Mouse (Mus musculus) T-helper 17 cell (primary cell): Measurements from ENCODE around the gene Klk6.

ENCODE experiments used
- in situ Hi-C, 2 experiments: fragments of 300-600 bp; cut with MboI, MseI; formaldehyde crosslinking; loops; 1 replicate in 1 of 2; 2 replicates in 1 of 2; pipeline ENCODE4 v1.15.1; 2025; ENCODE audit warnings: high pct_unique_total_duplicates in 2 of 2

Gene Klk6

DNA sequence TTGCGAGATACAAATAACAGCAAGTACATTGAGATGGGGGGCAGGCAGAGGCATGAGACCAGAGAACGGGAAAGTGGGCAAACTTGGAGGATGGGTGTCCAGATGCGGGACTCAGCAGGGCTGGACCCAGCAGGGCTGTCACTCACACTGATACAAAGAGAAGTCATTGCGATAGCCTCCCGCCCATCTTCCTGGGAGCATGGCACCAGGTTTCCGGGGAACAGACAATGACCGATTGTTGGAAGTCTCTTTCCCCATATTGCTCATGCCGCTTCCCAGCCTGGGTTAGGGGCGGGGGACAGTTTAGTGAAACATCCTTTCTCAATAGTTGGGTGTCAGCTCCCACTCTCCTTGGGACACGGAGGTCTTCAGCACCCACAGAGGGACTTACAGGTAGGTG lies at the start of gene Klk6:
Klk6 (plus strand) TSS at position 301 of the 400 bp plus-strand sequence.
- in situ Hi-C loops, result no loop called here

DNA sequence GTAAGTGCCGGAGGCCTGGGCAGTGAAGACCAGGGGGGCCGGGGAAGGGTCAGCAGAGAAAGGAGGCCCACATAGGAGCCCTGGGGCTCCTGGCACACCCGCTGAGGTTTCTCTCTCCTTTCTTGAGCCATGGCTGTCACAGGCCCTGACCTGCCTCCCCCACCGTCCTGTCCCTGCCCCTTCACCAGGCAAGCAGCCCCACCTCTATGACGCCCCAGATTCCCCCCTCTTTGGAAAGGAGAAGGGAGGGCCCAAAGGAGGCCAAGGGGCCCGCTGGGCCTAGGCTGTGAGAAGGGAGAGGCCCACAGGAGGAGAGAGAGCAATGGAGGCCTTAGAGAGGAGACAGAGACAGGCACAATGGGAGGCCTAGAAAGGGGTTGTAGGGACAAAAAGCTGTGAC lies 49.5 kb upstream of the Klk6 start:
- in situ Hi-C loops, result loop anchor here in 1 of 2 experiments (25.0 kb wide), 1 partner anchor 1462 kb away; the partner anchor contains the start of genes Cd37 and Slc6a16

DNA sequence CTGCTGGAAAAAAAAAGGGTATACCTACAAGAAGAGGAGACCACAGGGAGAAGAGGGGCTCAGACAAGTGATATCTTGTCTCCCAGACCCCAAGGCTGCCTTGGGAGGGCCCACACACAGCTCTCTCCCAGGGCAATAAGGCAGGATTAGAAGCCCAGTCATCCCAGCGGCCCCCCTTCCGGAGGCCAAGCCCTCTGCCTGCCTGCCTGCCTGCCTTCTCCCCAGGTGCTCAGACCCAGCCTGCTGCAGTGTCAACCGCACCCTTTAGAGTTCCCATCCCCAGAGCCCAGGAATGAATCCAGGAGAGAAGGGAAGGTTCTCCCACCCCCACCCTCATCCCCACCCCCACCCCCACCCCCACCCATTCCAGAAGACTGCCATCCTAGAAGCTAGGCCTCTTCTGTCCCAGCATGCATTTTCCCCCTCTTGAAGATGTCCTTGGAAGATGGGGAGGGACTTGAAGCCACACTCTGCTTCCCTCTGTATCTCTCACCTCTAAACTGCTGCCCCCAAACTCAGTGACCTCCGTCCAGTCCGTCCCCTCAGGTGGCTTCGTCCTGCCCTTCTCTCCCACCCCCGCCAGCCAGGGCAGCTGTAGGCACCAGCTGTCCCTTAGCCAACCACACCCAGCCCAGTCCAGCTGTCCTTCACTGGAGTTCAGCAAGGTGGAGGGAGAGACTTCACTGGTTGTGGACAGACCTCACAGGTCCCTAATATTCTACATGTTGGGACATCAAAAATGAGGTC lies 48.8 kb upstream of the Klk6 start:
- in situ Hi-C loops, result loop anchor here in 1 of 2 experiments (25.0 kb wide), 1 partner anchor 1462 kb away; the partner anchor contains the start of genes Cd37 and Slc6a16

DNA sequence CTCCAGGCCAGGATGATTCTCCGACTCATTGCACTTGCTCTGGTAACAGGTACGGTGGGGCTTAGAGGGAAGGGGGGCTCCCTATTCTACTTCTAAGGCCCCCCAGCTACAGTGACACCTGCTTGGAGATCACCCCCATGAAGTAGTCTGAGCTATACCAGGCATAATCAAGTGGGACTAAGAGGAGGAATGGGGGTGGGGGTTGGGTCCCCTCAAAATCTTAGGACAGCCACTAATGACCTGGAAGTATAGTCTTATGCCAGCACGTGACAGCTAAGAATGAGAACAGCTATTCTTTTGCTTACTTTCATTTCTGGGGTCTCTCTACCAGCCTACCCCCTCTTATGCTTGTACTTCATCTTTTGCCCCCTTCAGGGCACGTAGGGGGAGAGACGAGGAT lies 47.8 kb upstream of the Klk6 start:
- in situ Hi-C loops, result loop anchor here in 1 of 2 experiments (25.0 kb wide), 1 partner anchor 1461 kb away; the partner anchor contains the start of genes Cd37 and Slc6a16

DNA sequence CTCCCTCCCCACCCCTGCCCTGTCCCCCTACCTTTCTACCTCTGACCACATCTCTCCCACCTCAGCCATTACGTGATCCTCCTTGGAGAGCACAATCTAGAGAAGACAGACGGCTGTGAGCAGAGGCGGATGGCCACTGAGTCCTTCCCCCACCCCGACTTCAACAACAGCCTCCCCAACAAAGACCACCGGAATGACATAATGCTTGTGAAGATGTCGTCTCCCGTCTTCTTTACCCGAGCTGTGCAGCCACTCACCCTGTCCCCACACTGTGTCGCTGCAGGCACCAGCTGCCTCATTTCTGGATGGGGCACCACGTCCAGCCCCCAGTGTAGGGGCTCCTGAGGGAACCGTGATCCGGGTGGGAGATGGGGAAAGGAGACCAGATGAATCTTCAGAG lies 46.9 kb upstream of the Klk6 start:
- in situ Hi-C loops, result loop anchor here in 1 of 2 experiments (25.0 kb wide), 1 partner anchor 1460 kb away; the partner anchor contains the start of genes Cd37 and Slc6a16

DNA sequence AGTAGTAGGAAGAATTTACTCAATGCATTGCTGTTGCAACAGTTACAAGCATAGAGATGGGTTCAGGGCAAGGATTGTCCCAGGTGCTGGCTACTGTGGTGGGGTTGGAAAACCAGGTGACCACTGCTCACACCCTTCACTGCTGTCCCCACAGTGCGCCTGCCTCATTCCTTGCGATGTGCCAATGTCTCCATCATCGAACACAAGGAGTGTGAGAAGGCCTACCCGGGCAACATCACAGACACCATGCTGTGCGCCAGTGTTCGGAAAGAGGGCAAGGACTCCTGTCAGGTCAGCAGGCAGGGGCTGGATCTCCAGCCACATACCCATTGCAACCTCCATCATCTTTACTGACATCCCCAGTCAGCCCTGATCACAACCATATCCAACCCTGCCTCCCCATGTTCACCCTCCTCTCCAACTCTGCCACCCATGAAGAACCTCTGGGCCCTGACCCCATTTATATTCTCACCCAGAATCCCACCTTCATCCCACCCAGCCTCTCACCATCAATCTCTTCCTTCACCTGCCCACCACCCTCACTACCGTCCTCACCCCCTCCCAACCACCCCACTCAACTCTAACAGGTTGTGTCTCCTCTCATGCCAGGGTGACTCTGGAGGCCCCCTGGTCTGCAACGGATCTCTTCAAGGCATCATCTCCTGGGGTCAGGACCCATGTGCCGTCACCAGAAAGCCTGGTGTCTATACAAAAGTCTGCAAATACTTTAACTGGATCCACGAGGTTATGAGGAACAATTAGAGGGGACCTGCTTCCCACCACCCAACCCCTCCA lies 45.9 kb upstream of the Klk6 start:
- in situ Hi-C loops, result loop anchor here in 1 of 2 experiments (25.0 kb wide), 1 partner anchor 1459 kb away; the partner anchor contains the start of genes Cd37 and Slc6a16

DNA sequence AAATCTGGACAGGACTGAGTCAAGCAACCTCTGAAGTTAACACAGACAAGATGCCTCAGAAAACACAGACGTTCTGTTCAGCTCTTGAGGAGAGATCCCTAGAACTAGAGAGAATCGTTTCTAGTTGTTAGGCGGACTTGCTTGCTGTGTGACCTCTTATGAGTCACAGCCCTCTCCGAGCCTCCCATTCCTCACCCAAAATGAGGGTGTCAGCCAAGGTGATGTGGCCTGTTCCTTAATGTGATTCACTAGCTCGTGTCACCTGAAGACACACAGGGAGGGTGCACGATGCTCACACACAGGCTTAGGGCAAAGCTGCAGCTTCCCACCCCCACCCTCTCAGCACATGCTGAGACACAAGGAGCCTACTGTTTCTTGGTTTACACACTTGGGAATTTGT lies 44.1 kb upstream of the Klk6 start:
- in situ Hi-C loops, result loop anchor here (5.0 to 25.0 kb wide), 3 partner anchors 98 to 1457 kb away; partner anchors contain the start of genes Cd37 (in 1 of the 2), Ctu1 (in 1 of the 2) and Slc6a16 (in 1 of the 2)

DNA sequence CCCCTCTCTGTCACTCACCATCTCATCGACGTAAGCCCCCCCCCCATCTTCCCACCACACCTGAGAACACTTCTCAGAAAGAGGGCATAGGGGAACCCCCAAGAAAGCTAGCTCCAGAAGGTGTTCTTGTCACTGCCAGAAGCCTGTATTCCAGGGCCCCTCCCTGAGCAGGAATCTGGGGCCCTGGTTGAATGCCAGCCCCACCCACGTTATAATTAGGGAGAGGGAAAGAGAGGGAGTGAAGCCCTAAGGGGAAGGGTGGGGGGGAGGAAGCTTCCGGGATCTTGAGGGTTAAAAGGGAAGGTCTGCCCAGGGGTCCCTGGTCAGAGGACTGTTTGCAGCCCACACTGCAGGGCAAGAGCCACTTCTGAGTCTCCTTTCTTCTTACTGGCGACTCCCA lies 43.6 kb upstream of the Klk6 start, which contains the start of gene Klk10:
Klk10 (plus strand) TSS at position 290 of the 400 bp plus-strand sequence.
- in situ Hi-C loops, result loop anchor here (5.0 to 25.0 kb wide), 3 partner anchors 98 to 1457 kb away; partner anchors contain the start of genes Cd37 (in 1 of the 2), Ctu1 (in 1 of the 2) and Slc6a16 (in 1 of the 2)

DNA sequence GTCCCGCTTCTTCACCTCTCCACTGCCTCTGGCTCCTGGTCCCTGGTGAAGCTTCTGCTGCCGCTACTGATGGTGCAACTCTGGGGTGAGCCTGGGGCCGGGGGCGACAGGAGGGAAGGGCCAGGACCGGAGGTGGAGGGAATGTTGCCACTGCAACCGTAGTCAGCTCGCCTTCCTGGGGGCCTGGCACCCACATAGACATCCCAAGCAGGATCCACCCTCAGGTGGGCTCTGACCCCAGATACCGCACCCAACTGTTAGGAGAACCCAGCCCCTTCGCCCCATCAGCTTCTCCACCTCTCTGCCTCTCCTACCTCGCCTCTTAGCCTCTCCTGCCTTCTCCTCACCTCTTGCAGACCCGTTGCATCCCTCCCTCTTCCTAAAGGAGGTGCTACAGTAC lies 42.8 kb upstream of the Klk6 start:
- in situ Hi-C loops, result loop anchor here (5.0 to 25.0 kb wide), 3 partner anchors 99 to 1456 kb away; partner anchors contain the start of genes Cd37 (in 1 of the 2), Ctu1 (in 1 of the 2) and Slc6a16 (in 1 of the 2)

DNA sequence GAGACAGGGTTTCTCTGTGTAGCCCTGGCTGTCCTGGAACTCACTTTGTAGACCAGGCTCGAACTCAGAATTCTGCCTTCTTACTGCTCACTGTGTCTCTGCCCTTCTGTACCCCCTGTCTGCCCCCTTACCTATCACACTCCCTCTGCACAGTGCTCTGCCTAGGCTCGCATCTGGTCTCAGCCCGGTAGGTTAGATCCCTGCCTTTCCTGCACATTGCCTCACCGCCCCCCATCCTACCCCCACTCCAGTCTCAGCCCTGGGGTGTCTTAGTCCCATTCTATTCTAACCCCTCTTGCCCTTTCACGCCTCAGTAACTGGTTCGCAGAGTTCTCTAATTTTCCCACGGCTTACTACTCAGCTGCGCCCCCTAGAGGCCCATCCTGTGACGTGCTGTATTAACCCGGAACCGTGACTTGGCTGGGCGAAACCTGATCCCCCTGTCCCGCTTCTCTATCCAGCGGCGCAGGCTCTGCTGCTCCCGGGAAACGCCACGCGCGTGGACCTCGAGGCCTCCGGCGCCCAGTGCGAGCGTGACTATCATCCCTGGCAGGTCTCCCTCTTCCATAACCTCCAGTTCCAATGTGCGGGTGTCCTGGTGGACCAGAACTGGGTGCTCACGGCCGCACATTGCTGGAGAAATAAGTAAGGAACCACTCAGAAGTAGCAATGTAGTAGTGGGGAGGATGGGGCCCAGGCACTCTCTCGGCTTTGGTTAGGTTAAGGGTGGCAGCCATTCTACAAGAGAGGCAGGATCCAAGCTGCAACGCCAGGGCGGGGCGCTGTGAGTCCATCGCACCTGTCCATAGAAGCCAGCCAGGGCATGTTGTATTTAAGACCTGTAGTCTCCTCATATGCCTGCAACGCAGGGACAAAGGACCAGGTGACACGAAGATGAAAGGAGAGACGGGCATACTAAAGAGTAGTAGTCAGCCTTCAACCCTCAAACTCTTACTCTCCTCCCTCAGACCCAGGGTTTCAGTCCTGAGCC lies 41.7 kb upstream of the Klk6 start:
- in situ Hi-C loops, result loop anchor here (5.0 to 25.0 kb wide), 3 partner anchors 100 to 1455 kb away; partner anchors contain the start of genes Cd37 (in 1 of the 2), Ctu1 (in 1 of the 2) and Slc6a16 (in 1 of the 2)

DNA sequence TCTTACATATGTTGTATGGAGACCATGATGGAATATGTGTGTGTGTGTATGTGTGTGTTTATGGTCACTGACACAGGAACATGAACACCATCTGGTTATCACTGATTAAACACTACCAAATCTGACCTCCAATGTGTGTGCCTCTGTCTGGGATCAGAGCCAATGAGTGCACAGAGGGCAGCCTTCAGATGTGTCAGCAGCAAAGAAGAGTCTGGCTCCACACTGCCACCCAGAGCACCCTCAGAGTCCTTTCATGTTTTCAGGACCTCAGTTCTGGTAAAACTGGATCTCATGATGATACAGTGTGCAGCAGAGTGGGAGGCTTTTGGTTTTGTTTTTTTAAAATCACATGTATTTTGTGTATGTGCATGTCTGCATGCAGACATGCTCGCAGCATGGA lies 39.0 kb upstream of the Klk6 start:
- in situ Hi-C loops, result loop anchor here in 1 of 2 experiments (25.0 kb wide), 1 partner anchor 1452 kb away; the partner anchor contains the start of genes Cd37 and Slc6a16

DNA sequence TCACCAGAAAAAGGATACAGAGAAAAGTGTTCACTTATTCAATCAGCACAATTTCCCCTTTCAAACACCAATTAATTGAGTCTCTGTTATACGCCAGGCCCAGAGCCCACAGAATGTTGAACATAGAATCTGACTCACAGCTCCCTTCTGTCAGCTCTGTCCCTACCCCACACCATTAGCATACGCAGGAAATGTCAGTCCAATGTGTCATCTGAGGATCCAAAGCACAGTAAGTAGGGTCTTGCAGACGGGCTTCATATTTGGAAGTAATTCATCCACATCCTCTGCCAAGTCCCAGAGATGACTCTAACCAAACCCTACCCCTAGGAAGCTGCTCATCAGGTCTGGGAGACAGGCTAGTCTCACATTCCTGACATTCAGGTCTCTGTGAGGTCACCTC lies 36.2 kb upstream of the Klk6 start:
- in situ Hi-C loops, result loop anchor here in 1 of 2 experiments (25.0 kb wide), 1 partner anchor 1449 kb away; the partner anchor contains the start of genes Cd37 and Slc6a16

DNA sequence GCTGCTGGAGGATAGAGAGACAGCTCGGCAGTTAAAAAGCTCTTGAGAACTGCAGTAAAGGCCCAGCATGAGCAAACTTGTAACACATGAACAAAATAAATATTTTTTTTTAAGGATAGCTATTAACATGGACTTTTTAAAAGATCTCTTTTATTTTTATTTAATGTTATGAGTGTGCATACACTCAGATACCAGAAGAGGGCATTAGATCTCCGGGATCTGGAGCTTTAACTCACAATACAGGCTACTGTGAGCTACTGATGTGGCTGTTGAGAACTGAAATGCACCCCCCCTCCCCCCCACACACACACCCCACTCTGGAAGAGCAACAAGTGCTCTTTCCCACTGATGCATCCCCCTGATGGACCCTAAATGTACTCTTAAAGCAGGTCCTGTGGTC lies 35.0 kb upstream of the Klk6 start:
- in situ Hi-C loops, result loop anchor here in 1 of 2 experiments (25.0 kb wide), 1 partner anchor 1448 kb away; the partner anchor contains the start of genes Cd37 and Slc6a16

DNA sequence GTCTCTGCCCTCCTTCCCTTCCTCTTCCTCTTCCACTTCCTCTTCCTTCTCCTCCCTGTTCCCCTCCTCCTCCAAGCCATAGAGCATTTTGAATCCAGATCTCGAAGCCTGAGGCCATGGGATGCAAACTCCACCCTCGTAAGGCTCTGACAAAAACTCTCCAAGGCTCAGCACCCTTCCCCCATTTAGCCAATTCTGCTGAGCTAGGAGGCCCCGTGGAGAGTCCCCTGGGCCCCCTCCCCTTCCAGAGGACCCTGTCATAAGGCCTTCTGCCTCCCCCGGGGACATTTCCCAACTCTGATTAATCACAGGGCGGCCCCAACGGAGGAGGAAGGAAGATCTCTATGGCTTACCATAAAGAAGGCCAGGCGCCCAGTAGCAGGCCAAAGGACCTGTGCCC lies 32.7 kb upstream of the Klk6 start, which contains the start of gene Klk9:
Klk9 (plus strand) TSS at position 301 of the 400 bp plus-strand sequence.
- in situ Hi-C loops, result loop anchor here in 1 of 2 experiments (10.0 to 25.0 kb wide), 3 partner anchors 317 to 1446 kb away; partner anchors contain the start of genes Cd37, Pnkp and Slc6a16

DNA sequence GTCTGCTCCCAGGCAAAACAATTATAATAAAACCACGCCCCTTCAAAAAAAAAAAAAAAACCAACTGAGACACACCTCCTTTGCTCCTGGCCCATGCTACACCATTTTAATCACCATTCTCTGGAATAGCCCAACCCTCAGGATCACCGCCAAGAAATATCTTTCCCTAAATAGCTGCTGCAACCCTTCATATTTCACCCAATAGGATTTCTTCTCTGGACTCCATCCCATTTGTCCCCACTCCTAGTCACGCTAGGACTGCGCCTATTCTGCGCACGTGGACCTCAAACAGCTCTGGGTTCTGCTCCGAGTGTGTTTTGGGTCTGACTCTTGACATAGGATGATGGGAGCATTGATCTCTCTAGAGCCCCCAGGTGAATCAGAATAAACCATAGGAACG lies 27.9 kb upstream of the Klk6 start:
- in situ Hi-C loops, result loop anchor here in 1 of 2 experiments (10.0 to 25.0 kb wide), 3 partner anchors 322 to 1441 kb away; partner anchors contain the start of genes Cd37, Pnkp and Slc6a16

DNA sequence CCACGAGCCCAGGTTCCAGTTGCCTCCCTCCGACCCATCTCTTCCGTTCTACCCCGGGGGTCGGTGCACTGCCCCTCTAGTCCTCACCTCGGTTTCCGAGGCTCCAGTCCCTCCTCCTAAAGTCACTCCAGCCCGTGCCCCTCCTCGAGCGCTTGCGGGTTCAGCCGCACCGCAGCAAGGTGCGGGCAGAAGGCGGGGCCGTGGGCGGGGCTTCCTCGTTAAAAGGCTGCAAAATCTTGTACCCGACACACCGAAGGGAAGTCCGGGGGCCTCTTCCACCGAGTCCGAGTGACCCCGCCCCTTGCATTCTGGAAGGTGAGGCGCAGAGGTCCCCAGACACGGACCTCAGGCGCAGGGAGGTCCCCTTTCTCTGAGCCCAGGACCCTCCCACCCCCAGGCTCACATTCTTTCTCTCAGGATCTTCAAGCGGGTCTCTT lies 26.9 kb upstream of the Klk6 start, which contains the start of gene Klk8:
Klk8 (plus strand) TSS at position 245 of the 437 bp plus-strand sequence.
- in situ Hi-C loops, result loop anchor here in 1 of 2 experiments (10.0 to 25.0 kb wide), 3 partner anchors 323 to 1440 kb away; partner anchors contain the start of genes Cd37, Pnkp and Slc6a16

DNA sequence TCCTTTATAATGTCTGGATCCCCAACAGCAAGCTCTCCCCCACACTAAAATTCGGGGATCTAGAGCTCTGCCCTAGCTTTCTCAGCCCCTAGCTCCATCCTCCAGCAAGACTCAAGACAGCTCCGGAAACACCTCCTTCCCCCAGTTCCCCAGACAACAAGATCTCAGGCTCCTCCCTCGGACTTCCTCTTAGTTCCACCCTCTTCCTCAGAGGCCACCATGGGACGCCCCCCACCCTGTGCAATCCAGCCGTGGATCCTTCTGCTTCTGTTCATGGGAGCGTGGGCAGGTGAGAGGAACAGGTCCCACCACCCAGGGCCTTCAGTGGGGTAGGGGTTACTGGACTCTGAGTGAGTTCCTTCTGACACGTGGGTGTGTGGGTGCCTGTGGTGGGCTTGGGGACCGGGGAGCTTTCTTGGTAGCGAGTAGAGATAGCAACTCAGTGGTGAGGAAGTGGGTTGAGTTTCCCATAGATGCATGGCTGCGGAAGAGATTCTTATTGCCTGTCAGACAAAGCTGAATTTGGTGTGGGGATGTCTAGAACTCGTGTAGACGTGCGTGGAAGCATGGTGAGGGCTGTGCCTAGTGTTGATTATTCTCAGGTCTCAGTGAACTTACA lies 26.3 kb upstream of the Klk6 start:
- in situ Hi-C loops, result loop anchor here in 1 of 2 experiments (10.0 to 25.0 kb wide), 3 partner anchors 323 to 1439 kb away; partner anchors contain the start of genes Cd37, Pnkp and Slc6a16

DNA sequence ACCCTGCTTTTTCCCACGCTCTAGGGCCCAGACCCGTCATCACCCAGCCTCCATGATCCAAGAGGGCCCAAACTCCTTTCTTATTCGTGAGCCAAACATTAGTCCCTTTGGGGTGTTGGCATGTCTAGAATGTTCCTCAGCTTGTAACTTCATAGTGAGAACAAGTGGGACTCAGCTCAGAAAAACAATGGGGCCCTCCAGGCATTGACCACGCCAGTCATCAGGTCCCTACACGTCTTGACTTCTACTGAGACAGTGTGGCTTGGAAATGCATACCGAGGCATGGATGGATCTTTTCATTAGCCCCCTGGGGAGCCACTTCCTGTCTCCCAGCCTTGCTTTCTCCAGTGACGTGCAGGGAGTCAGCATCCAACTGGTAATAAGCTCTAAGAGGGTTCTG lies 24.4 kb upstream of the Klk6 start:
- in situ Hi-C loops, result loop anchor here in 1 of 2 experiments (10.0 to 25.0 kb wide), 3 partner anchors 325 to 1437 kb away; partner anchors contain the start of genes Cd37, Pnkp and Slc6a16
